Mouse (Mus musculus) adrenal gland (tissue): ENCODE measurements around the gene D5Ertd579e.

Experiments used
- intact Hi-C: fragments of 180-260 bp; cut with DNase I; formaldehyde crosslinking; loops from one replicate; pipeline ENCODE4 v1.15.1; 2025

Gene D5Ertd579e

GRCm38 (mm10) chr5:36618356-36618755 lies 77.5 kb downstream of the D5Ertd579e start:
- intact Hi-C loops = no loop called here

GRCm38 (mm10) chr5:36614124-36614523 lies 81.7 kb downstream of the D5Ertd579e start:
- intact Hi-C loops = no loop called here

GRCm38 (mm10) chr5:36608939-36609499 lies 86.8 kb downstream of the D5Ertd579e start:
- intact Hi-C loops = no loop called here

- intact Hi-C loops = no loop called here
Measured at GRCm38 (mm10) chr5:36603031-36603430, 92.8 kb downstream of the D5Ertd579e start.

- intact Hi-C loops = loop anchor here (1.0 kb wide), 1 partner anchor 140 kb away; no protein-coding TSS in a partner anchor
Measured at GRCm38 (mm10) chr5:36602028-36602427, 93.8 kb downstream of the D5Ertd579e start.

GRCm38 (mm10) chr5:36601492-36601891 lies 94.3 kb downstream of the D5Ertd579e start:
- intact Hi-C loops = no loop called here

GRCm38 (mm10) chr5:36598883-36599282 lies 96.9 kb downstream of the D5Ertd579e start:
- intact Hi-C loops = no loop called here

GRCm38 (mm10) chr5:36597653-36598052 lies 98.2 kb downstream of the D5Ertd579e start:
- intact Hi-C loops = no loop called here

GRCm38 (mm10) chr5:36596225-36596624 lies 99.6 kb downstream of the D5Ertd579e start:
- intact Hi-C loops = no loop called here

- intact Hi-C loops = no loop called here
Measured at GRCm38 (mm10) chr5:36595115-36595514, 100.7 kb downstream of the D5Ertd579e start.

- intact Hi-C loops = no loop called here
Measured at GRCm38 (mm10) chr5:36594344-36594743, 101.5 kb downstream of the D5Ertd579e start.

GRCm38 (mm10) chr5:36593176-36593575 lies 102.6 kb downstream of the D5Ertd579e start, which contains the start of gene Tbc1d14:
Tbc1d14 (minus strand) TSS chr5:36593276.
- intact Hi-C loops = no loop called here

GRCm38 (mm10) chr5:36590499-36590920 lies 105.3 kb downstream of the D5Ertd579e start:
- intact Hi-C loops = no loop called here

- intact Hi-C loops = loop anchor here (5.0 to 10.0 kb wide), 3 partner anchors 52 to 161 kb away; partner anchors contain the start of genes Bloc1s4 and Grpel1
Measured at GRCm38 (mm10) chr5:36584299-36584698, 111.5 kb downstream of the D5Ertd579e start.

GRCm38 (mm10) chr5:36581924-36582642 lies 113.7 kb downstream of the D5Ertd579e start:
- intact Hi-C loops = loop anchor here (5.0 to 10.0 kb wide), 3 partner anchors 50 to 163 kb away; partner anchors contain the start of genes Bloc1s4 and Grpel1

- intact Hi-C loops = loop anchor here (5.0 to 10.0 kb wide), 3 partner anchors 49 to 163 kb away; partner anchors contain the start of genes Bloc1s4 and Grpel1
Measured at GRCm38 (mm10) chr5:36581259-36581923, 114.4 kb downstream of the D5Ertd579e start.

GRCm38 (mm10) chr5:36579967-36580366 lies 115.9 kb downstream of the D5Ertd579e start:
- intact Hi-C loops = loop anchor here (5.0 to 10.0 kb wide), 3 partner anchors 48 to 165 kb away; partner anchors contain the start of genes Bloc1s4 and Grpel1

- intact Hi-C loops = no loop called here
Measured at GRCm38 (mm10) chr5:36578982-36579381, 116.8 kb downstream of the D5Ertd579e start.

- intact Hi-C loops = no loop called here
Measured at GRCm38 (mm10) chr5:36576457-36576856, 119.4 kb downstream of the D5Ertd579e start.

GRCm38 (mm10) chr5:36575745-36576144 lies 120.1 kb downstream of the D5Ertd579e start:
- intact Hi-C loops = no loop called here

- intact Hi-C loops = no loop called here
Measured at GRCm38 (mm10) chr5:36575227-36575626, 120.6 kb downstream of the D5Ertd579e start.
